Mouse (Mus musculus): Measurements from ENCODE around the gene Plekhg6. TPM values are rescaled to one million over a fixed set of nuclear protein-coding genes. Genes with fewer than 3 reads are reported as not detected.

The Plekhg6 gene
- polyA plus RNA-seq, 1 experiment from 2014 or later: 0.05 TPM

DNA sequence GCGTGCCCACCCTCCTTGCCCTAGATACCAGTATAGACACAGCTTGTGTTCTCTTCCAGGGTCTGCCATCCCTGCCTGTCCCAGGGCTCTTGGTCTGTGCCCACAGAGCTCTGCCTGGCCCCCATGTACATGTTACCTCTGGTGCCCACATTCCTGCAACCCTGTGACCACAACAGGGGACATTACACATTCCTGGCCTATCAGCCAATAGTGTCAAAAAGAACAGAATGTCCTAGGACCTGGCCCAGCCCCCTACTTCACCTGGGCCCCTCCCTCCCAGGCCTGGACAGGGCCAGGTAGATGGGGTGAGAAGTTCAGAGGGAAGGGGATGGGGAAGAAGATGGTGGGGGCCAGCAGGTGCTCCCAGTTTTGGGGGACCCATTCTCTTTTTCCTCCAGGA is 60.3 kb downstream of the Plekhg6 start, which contains the start of gene Scnn1a:
Gene Scnn1a (plus strand): TSS at position 337 of the 400 bp plus-strand sequence.
- no peak for ATAC-seq (ENCODE audit: insufficient number of reproducible peaks, insufficient read depth, low FRiP score, low read depth)
- Histone ChIP-seq H3K4me1 (ENCODE audit: control insufficient read depth in 2 of 2, insufficient read depth in 2 of 2, low read length in 2 of 2) (peaks cover 7 to 11% of the 10 kb centered on the region in 2 experiments; a peak in 2 of 4 replicates), H3K27me3 (ENCODE audit: control insufficient read depth, insufficient read depth, low read length) (peaks cover 43% of the 10 kb centered on the region), H3K9me3 (ENCODE audit: control insufficient read depth, low read length) (no peaks in the 10 kb centered on the region), H3K4me2 (ENCODE audit: low read length) (peak within 1 kb of the TSS; percentile 39), H3K4me3 (ENCODE audit: control insufficient read depth in 1 of 2, insufficient read depth in 1 of 2, low read depth in 1 of 2, low read length in 2 of 2) (no peak within 1 kb of the TSS), H3K27ac (replicated peaks in 1 of 2; ENCODE audit: control insufficient read depth in 1 of 2, insufficient read depth in 1 of 2, low read depth in 2 of 2, low read length in 2 of 2) (no peak within 1 kb of the TSS), H3K36me3 (ENCODE audit: control insufficient read depth, insufficient read depth, low read length) (no peaks in the 10 kb centered on the region), H3K9ac (ENCODE audit: low read length) (peak within 1 kb of the TSS; percentile 30; the same call in 1 of the 2 replicates)
- 100% methylated on average over 1 of the region's 1 CpGs for WGBS

- Histone ChIP-seq H3K36me3 (ENCODE audit: control insufficient read depth, insufficient read depth, low read length) (no peaks in the 10 kb centered on the region), H3K4me2 (ENCODE audit: low read length) (no peak overlapping the region), H3K27me3 (ENCODE audit: control insufficient read depth, insufficient read depth, low read length) (peaks cover 43% of the 10 kb centered on the region), H3K4me1 (ENCODE audit: control insufficient read depth in 2 of 2, insufficient read depth in 2 of 2, low read length in 2 of 2) (peaks cover 4 to 8% of the 10 kb centered on the region in 2 experiments; a peak in 2 of 4 replicates), H3K9ac (ENCODE audit: low read length) (no peak overlapping the region), H3K9me3 (ENCODE audit: control insufficient read depth, low read length) (no peaks in the 10 kb centered on the region), H3K4me3 (ENCODE audit: control insufficient read depth in 1 of 2, insufficient read depth in 1 of 2, low read depth in 1 of 2, low read length in 2 of 2) (no peak overlapping the region), H3K27ac (replicated peaks in 1 of 2; ENCODE audit: control insufficient read depth in 1 of 2, insufficient read depth in 1 of 2, low read depth in 2 of 2, low read length in 2 of 2) (no peak overlapping the region)
- ATAC-seq (ENCODE audit: insufficient number of reproducible peaks, insufficient read depth, low FRiP score, low read depth): no peak
Observed at GRCm38 (mm10) chr6:125319919-125320296, 60.7 kb downstream of the Plekhg6 start.

- Histone ChIP-seq H3K36me3 (ENCODE audit: control insufficient read depth, insufficient read depth, low read length) (no peaks in the 10 kb centered on the region), H3K9ac (ENCODE audit: low read length) (no peak overlapping the region), H3K4me2 (ENCODE audit: low read length) (no peak overlapping the region), H3K27ac (replicated peaks in 1 of 2; ENCODE audit: control insufficient read depth in 1 of 2, insufficient read depth in 1 of 2, low read depth in 2 of 2, low read length in 2 of 2) (no peak overlapping the region), H3K27me3 (ENCODE audit: control insufficient read depth, insufficient read depth, low read length) (peaks cover 43% of the 10 kb centered on the region), H3K4me3 (ENCODE audit: control insufficient read depth in 1 of 2, insufficient read depth in 1 of 2, low read depth in 1 of 2, low read length in 2 of 2) (no peak overlapping the region), H3K4me1 (ENCODE audit: control insufficient read depth in 2 of 2, insufficient read depth in 2 of 2, low read length in 2 of 2) (peaks cover 6 to 10% of the 10 kb centered on the region in 2 experiments; a peak in 3 of 4 replicates), H3K9me3 (ENCODE audit: control insufficient read depth, low read length) (no peaks in the 10 kb centered on the region)
- 64% methylated on average over 15 of the region's 15 CpGs for WGBS
- no peak for ATAC-seq (ENCODE audit: insufficient number of reproducible peaks, insufficient read depth, low FRiP score, low read depth)
Observed at GRCm38 (mm10) chr6:125318981-125319918, 61.3 kb downstream of the Plekhg6 start.

DNA sequence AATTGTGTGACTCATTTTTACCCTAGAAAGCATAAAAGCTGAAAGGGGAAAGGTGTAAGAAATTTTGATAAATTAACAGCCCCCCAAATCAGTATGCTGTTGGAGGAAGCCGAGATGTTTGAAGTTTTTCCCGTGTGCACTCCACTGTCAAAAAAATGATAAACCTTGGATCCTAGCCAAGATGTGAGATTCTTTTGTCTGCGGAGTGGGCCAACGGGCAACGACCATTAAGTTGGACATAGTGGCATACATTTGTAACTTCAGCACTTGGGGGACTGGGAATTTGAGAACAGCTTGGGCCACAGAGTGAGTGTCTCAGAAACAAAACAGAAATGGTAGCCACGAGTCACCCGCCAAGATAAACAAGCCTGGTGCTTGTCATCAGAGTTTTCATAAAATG is 63.5 kb downstream of the Plekhg6 start:
- WGBS: 17% methylated on average over 7 of the region's 7 CpGs

GRCm38 (mm10) chr6:125314746-125315145 is 65.8 kb downstream of the Plekhg6 start:
- ATAC-seq (ENCODE audit: insufficient number of reproducible peaks, insufficient read depth, low FRiP score, low read depth): no peak
- 81% methylated on average over 6 of the region's 6 CpGs for WGBS
- Histone ChIP-seq H3K9ac (ENCODE audit: low read length) (no peak overlapping the region), H3K27ac (replicated peaks in 1 of 2; ENCODE audit: control insufficient read depth in 1 of 2, insufficient read depth in 1 of 2, low read depth in 2 of 2, low read length in 2 of 2) (no peak overlapping the region), H3K36me3 (ENCODE audit: control insufficient read depth, insufficient read depth, low read length) (peaks cover 21% of the 10 kb centered on the region), H3K27me3 (ENCODE audit: control insufficient read depth, insufficient read depth, low read length) (peaks cover 3% of the 10 kb centered on the region), H3K4me1 (ENCODE audit: control insufficient read depth in 2 of 2, insufficient read depth in 2 of 2, low read length in 2 of 2) (peaks cover 24 to 28% of the 10 kb centered on the region in 2 experiments), H3K9me3 (ENCODE audit: control insufficient read depth, low read length) (no peaks in the 10 kb centered on the region), H3K4me3 (ENCODE audit: control insufficient read depth in 1 of 2, insufficient read depth in 1 of 2, low read depth in 1 of 2, low read length in 2 of 2) (no peak overlapping the region), H3K4me2 (ENCODE audit: low read length) (no peak overlapping the region)

More for the DNA sequence above, 63.5 kb downstream of the Plekhg6 start:
- Histone ChIP-seq H3K27me3 (ENCODE audit: control insufficient read depth, insufficient read depth, low read length) (peaks cover 26% of the 10 kb centered on the region), H3K4me1 (ENCODE audit: control insufficient read depth in 2 of 2, insufficient read depth in 2 of 2, low read length in 2 of 2) (peaks cover 20 to 23% of the 10 kb centered on the region in 2 experiments), H3K4me2 (ENCODE audit: low read length) (no peak overlapping the region), H3K9ac (ENCODE audit: low read length) (no peak overlapping the region), H3K36me3 (ENCODE audit: control insufficient read depth, insufficient read depth, low read length) (no peaks in the 10 kb centered on the region; the same call in 1 of the 2 replicates), H3K27ac (replicated peaks in 1 of 2; ENCODE audit: control insufficient read depth in 1 of 2, insufficient read depth in 1 of 2, low read depth in 2 of 2, low read length in 2 of 2) (no peak overlapping the region), H3K4me3 (ENCODE audit: control insufficient read depth in 1 of 2, insufficient read depth in 1 of 2, low read depth in 1 of 2, low read length in 2 of 2) (no peak overlapping the region), H3K9me3 (ENCODE audit: control insufficient read depth, low read length) (no peaks in the 10 kb centered on the region)
- no peak for ATAC-seq (ENCODE audit: insufficient number of reproducible peaks, insufficient read depth, low FRiP score, low read depth)

- ATAC-seq (ENCODE audit: insufficient number of reproducible peaks, insufficient read depth, low FRiP score, low read depth): 0 out of 2 replicates have a peak, but pooled peaks have one; percentile 4
- Histone ChIP-seq H3K4me3 (ENCODE audit: control insufficient read depth in 1 of 2, insufficient read depth in 1 of 2, low read depth in 1 of 2, low read length in 2 of 2) (peak overlapping the region; percentile 62 to 68), H3K27ac (replicated peaks in 1 of 2; ENCODE audit: control insufficient read depth in 1 of 2, insufficient read depth in 1 of 2, low read depth in 2 of 2, low read length in 2 of 2) (peak overlapping the region; percentile 4 to 73; a peak in 3 of 4 replicates), H3K9ac (ENCODE audit: low read length) (peak overlapping the region; percentile 94), H3K9me3 (ENCODE audit: control insufficient read depth, low read length) (no peaks in the 10 kb centered on the region), H3K36me3 (ENCODE audit: control insufficient read depth, insufficient read depth, low read length) (peaks cover 26% of the 10 kb centered on the region), H3K4me1 (ENCODE audit: control insufficient read depth in 2 of 2, insufficient read depth in 2 of 2, low read length in 2 of 2) (peaks cover 24 to 30% of the 10 kb centered on the region in 2 experiments), H3K27me3 (ENCODE audit: control insufficient read depth, insufficient read depth, low read length) (no peaks in the 10 kb centered on the region), H3K4me2 (ENCODE audit: low read length) (peak overlapping the region; percentile 74)
- WGBS: 58% methylated on average over 7 of the region's 7 CpGs
Observed at GRCm38 (mm10) chr6:125314231-125314563, 66.4 kb downstream of the Plekhg6 start.

GRCm38 (mm10) chr6:125313546-125314230 is 66.9 kb downstream of the Plekhg6 start, which contains the start of gene Ltbr:
Gene Ltbr, minus strand, starts transcription at chr6:125313885.
- WGBS: 1% methylated on average over 44 of the region's 46 CpGs
- Histone ChIP-seq H3K4me1 (ENCODE audit: control insufficient read depth in 2 of 2, insufficient read depth in 2 of 2, low read length in 2 of 2) (peaks cover 24 to 32% of the 10 kb centered on the region in 2 experiments), H3K36me3 (ENCODE audit: control insufficient read depth, insufficient read depth, low read length) (peaks cover 31% of the 10 kb centered on the region), H3K9me3 (ENCODE audit: control insufficient read depth, low read length) (no peaks in the 10 kb centered on the region), H3K9ac (ENCODE audit: low read length) (peak within 1 kb of the TSS; percentile 94), H3K27me3 (ENCODE audit: control insufficient read depth, insufficient read depth, low read length) (no peaks in the 10 kb centered on the region), H3K27ac (replicated peaks in 1 of 2; ENCODE audit: control insufficient read depth in 1 of 2, insufficient read depth in 1 of 2, low read depth in 2 of 2, low read length in 2 of 2) (peak within 1 kb of the TSS; percentile 46 to 73), H3K4me3 (ENCODE audit: control insufficient read depth in 1 of 2, insufficient read depth in 1 of 2, low read depth in 1 of 2, low read length in 2 of 2) (peak within 1 kb of the TSS; percentile 62 to 68), H3K4me2 (ENCODE audit: low read length) (peak within 1 kb of the TSS; percentile 74)
- peak; percentile 82 for ATAC-seq (ENCODE audit: insufficient number of reproducible peaks, insufficient read depth, low FRiP score, low read depth)
